Mouse (Mus musculus) limb, embryonic 11.5 days (tissue): ENCODE data around the gene Cep70. TPM values are rescaled to one million over a fixed set of nuclear protein-coding genes. Genes with fewer than 3 reads are reported as not detected.

ENCODE experiments used
- ATAC-seq: fragments of 200-750 bp; cut with Nextera tagmentation; 2 replicates; pipeline ENCODE4 v1.8.0; 2017; ENCODE audit warnings: low read depth; ENCODE audit not compliant: insufficient number of reproducible peaks, low FRiP score, low TSS enrichment
- DNase-seq: peaks from one replicate; pipeline ENCODE4 v3.0.0-alpha.2; 2015; ENCODE audit warnings: low spot score
- H3K27ac ChIP-seq: fragments of 300-500 bp; sonication (generic); replicated peaks from 2 replicates; pipeline ENCODE4 v1.5.1; 2014; ENCODE audit warnings: low read depth, mild to moderate bottlenecking, low read length
- H3K27me3 ChIP-seq: fragments of 300-500 bp; sonication (generic); 2 replicates; pipeline ENCODE4 v1.6.1; 2014; ENCODE audit warnings: mild to moderate bottlenecking, low read length, mixed read lengths; ENCODE audit not compliant: control insufficient read depth, insufficient read depth
- H3K36me3 ChIP-seq: fragments of 300-500 bp; sonication (generic); 2 replicates; pipeline ENCODE4 v1.6.1; 2014; ENCODE audit warnings: mild to moderate bottlenecking, low read length, moderate library complexity, mixed read lengths; ENCODE audit not compliant: control insufficient read depth, insufficient read depth
- H3K4me1 ChIP-seq: fragments of 300-500 bp; sonication (generic); 2 replicates; pipeline ENCODE4 v1.6.1; 2014; ENCODE audit warnings: low read length, mixed read lengths; ENCODE audit not compliant: control insufficient read depth, insufficient read depth
- H3K4me2 ChIP-seq: fragments of 300-500 bp; sonication (generic); 2 replicates; pipeline ENCODE4 v1.6.1; 2014; ENCODE audit warnings: low read depth, mild to moderate bottlenecking, moderate library complexity; ENCODE audit not compliant: severe bottlenecking
- H3K4me3 ChIP-seq: fragments of 300-500 bp; sonication (generic); 2 replicates; pipeline ENCODE4 v1.5.1; 2014; ENCODE audit warnings: low read depth, low read length
- H3K9ac ChIP-seq: fragments of 300-500 bp; sonication (generic); 2 replicates; pipeline ENCODE4 v1.6.1; 2014; ENCODE audit warnings: mild to moderate bottlenecking, low read length
- H3K9me3 ChIP-seq: fragments of 300-500 bp; sonication (generic); 2 replicates; pipeline ENCODE4 v1.6.1; 2016; ENCODE audit warnings: low read length; ENCODE audit not compliant: control insufficient read depth
- WGBS: fragments of 180-500 bp; shearing (Covaris S2); extraction: QIAGEN DNeasy Blood & Tissue Kit; methylation state at CpG from one replicate; pipeline ENCODE4 v1.1.7; 2014; 5-methylcytosine and 5-hydroxymethylcytosine counted together
- polyA plus RNA-seq: library from polyadenylated mRNA; unstranded; fragments of >200 nt; fragmentation: Nextera tagmentation; extraction: Ambion mirVana; gene quantifications from 2 replicates; pipeline ENCODE4 v1.2.1, GENCODE M21; 2014

Cep70 gene
- polyA plus RNA-seq, 1 experiment from 2014 or later = 46.5 TPM

DNA sequence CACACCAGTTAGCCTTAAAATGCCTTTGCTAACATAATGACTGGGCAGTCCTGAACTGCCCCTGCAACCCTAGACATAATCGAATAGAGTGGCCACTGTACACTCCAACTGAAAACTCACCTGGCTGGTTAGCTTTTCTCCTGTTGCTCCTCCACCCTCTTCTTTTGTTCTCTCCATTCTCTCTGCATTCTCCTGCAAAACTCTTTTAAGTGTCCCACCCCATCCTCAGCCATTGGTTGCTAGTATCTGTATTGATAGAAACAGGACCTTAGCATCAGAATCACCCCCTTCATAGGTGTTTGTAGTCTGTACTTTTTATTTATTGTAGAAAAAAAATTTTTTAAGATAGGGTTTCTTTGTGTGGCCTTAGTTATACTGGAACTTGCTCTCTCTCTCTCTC is 13.0 kb downstream of the Cep70 start:
- Histone ChIP-seq H3K27ac (no peak overlapping the region), H3K9ac (no peak overlapping the region), H3K9me3 (no peaks in the 10 kb centered on the region), H3K4me3 (no peak overlapping the region), H3K4me2 (no peak overlapping the region), H3K4me1 (no peaks in the 10 kb centered on the region), H3K27me3 (no peaks in the 10 kb centered on the region), H3K36me3 (no peaks in the 10 kb centered on the region; the same call in 1 of the 2 replicates)
- 90% methylated on average over 1 of the region's 1 CpGs for WGBS
- ATAC-seq (no peak), DNase-seq (no peak)

DNA sequence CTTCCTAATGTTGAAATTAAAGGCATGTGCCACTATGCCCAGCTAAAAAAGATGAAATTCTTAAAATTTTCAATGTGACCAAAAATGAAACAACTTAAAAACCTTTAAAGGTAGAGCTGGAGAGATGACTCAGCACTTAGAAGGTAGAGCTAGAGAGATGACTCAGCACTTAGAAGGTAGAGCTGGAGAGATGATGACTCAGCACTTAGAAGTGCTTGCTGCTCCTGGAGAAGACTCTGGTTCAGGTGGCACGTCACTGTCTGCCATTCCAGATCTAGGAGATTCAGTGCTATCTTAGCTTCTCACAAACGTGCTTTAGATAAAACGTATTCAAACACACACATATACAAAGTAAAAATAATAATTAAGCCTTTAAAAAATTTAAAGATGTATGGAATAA is 13.7 kb downstream of the Cep70 start:
- no peaks in the 10 kb centered on the region for H3K27me3 ChIP-seq
- 94% methylated on average over 3 of the region's 3 CpGs for WGBS
- no peaks in the 10 kb centered on the region for H3K4me1 ChIP-seq
- no peak overlapping the region for H3K4me3 ChIP-seq
- DNase-seq (no peak), ATAC-seq (no peak)
- H3K4me2 ChIP-seq = no peak overlapping the region
- H3K27ac ChIP-seq = no peak overlapping the region
- no peaks in the 10 kb centered on the region; the same call in 1 of the 2 replicates for H3K36me3 ChIP-seq
- H3K9me3 ChIP-seq = no peaks in the 10 kb centered on the region
- no peak overlapping the region for H3K9ac ChIP-seq

DNA sequence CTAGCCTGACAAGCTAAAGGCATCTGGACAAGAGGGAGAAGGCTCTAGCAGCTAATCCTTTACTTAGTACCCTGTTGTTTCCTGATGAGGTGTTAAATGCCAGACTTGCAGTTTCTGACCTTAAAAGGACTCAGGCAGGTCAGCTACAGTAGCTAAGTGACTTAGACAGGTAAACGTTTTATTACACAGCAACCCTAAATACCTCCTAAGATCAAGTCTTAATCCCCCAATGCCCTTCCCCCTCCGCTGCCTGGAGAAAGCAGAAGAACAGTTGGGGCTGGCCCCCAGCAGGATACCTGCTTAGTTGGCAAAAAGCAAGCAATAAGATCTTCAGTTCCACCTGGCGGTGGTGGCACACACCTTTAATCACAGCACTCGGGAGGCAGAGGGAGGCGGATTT is 15.7 kb downstream of the Cep70 start:
- no peaks in the 10 kb centered on the region for H3K9me3 ChIP-seq
- no peak overlapping the region for H3K9ac ChIP-seq
- H3K36me3 ChIP-seq = peaks cover 3% of the 10 kb centered on the region; the same call in 1 of the 2 replicates
- H3K27me3 ChIP-seq = no peaks in the 10 kb centered on the region
- ATAC-seq (no peak), DNase-seq (no peak)
- H3K27ac ChIP-seq = no peak overlapping the region
- no peak overlapping the region for H3K4me3 ChIP-seq
- no peak overlapping the region for H3K4me2 ChIP-seq
- H3K4me1 ChIP-seq = no peaks in the 10 kb centered on the region
- 45% methylated on average over 5 of the region's 5 CpGs for WGBS

DNA sequence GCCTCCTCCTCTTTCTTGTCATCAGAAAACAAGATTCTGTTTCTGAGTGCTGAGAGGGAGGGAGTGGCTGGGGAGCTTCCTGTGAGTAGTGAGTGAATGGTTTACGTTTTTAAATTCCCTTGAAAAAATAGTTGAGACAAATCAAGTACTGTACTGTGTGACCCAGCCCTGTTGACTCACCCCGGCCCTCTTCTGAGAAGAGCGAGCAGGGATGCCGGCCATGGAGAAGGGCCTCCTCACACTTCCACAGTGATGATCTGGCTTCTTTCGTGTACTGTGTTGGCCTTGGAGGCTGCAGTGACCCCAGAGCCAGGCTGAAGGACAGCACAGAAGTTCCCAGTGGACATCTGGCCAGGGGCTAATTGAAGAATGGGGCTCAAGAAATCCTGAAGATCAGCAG is 61.1 kb downstream of the Cep70 start:
- no peaks in the 10 kb centered on the region for H3K4me1 ChIP-seq
- no peaks in the 10 kb centered on the region for H3K27me3 ChIP-seq
- 90% methylated on average over 5 of the region's 5 CpGs for WGBS
- no peaks in the 10 kb centered on the region for H3K9me3 ChIP-seq
- no peak overlapping the region for H3K4me2 ChIP-seq
- peaks cover 5% of the 10 kb centered on the region; the same call in 1 of the 2 replicates for H3K36me3 ChIP-seq
- ATAC-seq (no peak), DNase-seq (no peak)
- no peak overlapping the region for H3K27ac ChIP-seq
- H3K9ac ChIP-seq = no peak overlapping the region
- no peak overlapping the region for H3K4me3 ChIP-seq

DNA sequence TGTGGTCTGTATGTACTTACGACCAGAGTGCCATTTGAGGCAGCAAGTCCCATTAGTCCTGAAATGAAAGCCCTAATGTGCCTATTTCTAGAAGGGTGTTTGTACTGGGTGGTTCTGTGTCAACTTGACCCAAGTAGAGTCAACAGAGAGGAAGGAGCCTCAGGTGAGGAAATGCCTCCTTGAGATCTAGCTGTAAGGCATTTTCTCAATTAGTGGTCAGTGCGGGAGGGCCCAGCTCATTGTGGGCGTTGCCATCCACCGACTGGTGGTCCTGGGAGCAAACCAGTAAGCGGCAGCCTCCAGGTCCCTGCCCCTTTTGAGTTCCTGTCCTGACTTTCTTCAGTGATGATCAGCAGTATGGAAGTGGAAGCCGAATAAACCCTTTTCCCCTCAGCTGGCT is 63.1 kb downstream of the Cep70 start:
- no peak for ATAC-seq
- H3K27ac ChIP-seq = no peak overlapping the region
- DNase-seq = no peak
- WGBS = 79% methylated on average over 6 of the region's 6 CpGs
- H3K36me3 ChIP-seq = peaks cover 5% of the 10 kb centered on the region; the same call in 1 of the 2 replicates
- H3K9me3 ChIP-seq = no peaks in the 10 kb centered on the region
- H3K4me1 ChIP-seq = no peaks in the 10 kb centered on the region
- H3K9ac ChIP-seq = no peak overlapping the region
- no peak overlapping the region for H3K4me2 ChIP-seq
- no peak overlapping the region for H3K4me3 ChIP-seq
- H3K27me3 ChIP-seq = no peaks in the 10 kb centered on the region

DNA sequence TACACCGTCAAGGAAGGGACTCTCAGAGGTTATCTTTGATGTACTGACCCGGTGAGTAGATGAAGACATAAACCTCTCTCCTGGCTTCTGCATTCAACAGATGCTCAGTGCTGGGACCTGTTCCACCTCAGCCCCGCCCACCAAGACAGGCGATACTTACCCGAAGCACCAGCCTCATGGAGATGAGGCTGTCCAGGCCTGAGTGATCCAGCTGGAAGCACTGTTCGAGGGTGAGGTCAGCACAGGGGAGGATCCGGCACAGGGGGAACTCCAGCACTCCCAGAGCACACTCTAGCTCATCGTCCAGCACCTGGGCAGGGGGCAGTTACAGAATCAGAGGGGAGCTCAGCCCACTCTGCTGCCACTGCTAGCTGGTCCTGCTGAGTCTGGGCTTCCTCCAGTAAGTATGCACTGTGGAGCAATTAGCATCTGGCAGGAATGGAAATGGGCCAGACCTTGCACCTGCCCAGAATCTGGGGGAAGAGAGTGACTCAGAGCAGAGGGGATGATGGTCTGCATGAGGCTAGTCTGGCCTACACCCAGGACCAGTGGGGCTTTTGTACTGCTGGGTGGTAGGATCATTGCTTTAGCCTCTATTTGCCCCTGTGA is 76.3 kb downstream of the Cep70 start:
- WGBS = 46% methylated on average over 8 of the region's 8 CpGs
- no peak for DNase-seq
- ATAC-seq = no peak

DNA sequence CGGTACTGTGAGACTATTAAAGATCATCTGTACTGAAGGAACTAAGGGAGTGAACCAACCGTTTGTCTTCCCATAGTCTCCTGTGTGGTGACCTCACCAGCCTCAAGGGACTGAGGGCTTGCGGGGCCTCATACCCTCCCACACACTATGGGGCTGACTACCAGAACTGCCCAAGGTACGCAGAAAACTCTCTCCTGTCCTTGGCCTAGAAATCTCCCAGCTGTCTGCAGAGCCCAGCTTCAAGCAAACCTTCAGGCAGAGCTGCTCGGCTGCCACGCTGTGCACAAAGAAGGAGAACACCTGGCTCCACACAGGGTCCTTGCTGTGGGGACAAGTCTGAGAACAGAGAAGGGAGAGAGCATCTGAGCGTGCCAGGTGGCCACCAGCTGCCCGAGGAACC is 76.8 kb downstream of the Cep70 start:
- Histone ChIP-seq H3K27ac (no peak overlapping the region), H3K27me3 (no peaks in the 10 kb centered on the region), H3K4me2 (no peak overlapping the region), H3K4me3 (no peak overlapping the region), H3K9ac (no peak overlapping the region), H3K4me1 (no peaks in the 10 kb centered on the region), H3K9me3 (no peaks in the 10 kb centered on the region), H3K36me3 (no peaks in the 10 kb centered on the region)
- ATAC-seq (no peak), DNase-seq (no peak)
- 85% methylated on average over 8 of the region's 8 CpGs for WGBS

More for the DNA sequence above, 76.3 kb downstream of the Cep70 start:
- no peak overlapping the region for H3K4me2 ChIP-seq
- H3K9me3 ChIP-seq = no peaks in the 10 kb centered on the region
- H3K9ac ChIP-seq = no peak overlapping the region
- no peak overlapping the region for H3K27ac ChIP-seq
- no peaks in the 10 kb centered on the region for H3K4me1 ChIP-seq
- no peaks in the 10 kb centered on the region for H3K36me3 ChIP-seq
- H3K4me3 ChIP-seq = no peak overlapping the region
- H3K27me3 ChIP-seq = no peaks in the 10 kb centered on the region

DNA sequence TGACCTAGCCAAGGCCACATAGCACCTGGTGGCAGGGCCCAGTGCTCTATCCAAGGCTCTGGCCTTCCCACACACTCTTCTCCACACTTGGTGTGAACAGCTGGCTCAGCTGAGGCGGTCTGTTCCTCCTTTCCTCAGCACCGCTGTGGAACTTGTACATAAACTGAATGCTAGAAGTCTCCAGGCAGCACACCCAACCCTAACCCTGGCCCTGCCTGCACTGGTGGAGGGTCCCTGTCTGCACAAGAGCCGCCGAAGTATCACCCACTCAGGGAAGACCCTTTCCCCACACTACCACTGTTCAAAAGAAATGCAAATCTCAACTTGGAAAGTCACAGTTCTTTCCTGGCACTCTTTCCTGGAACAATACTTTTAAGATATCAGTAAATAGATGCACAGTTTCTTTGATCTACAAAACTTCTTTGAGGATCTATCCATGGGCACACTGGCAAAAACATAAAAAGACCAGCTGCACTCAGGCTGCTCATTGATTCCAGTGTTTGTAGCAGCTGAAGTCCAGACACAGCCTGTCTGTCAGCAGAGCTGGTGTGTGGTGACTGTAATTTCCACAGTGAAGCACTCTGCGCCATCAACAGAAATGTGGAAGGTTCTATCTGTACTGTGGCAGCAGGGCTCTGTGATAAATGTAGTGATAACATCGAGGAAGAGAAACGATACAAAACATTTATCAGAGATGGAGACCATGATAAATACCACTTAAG is 82.2 kb downstream of the Cep70 start:
- ATAC-seq (no peak), DNase-seq (no peak)
- Histone ChIP-seq H3K9ac (no peak overlapping the region), H3K27ac (no peak overlapping the region), H3K36me3 (no peaks in the 10 kb centered on the region), H3K4me3 (no peak overlapping the region), H3K27me3 (no peaks in the 10 kb centered on the region), H3K9me3 (no peaks in the 10 kb centered on the region), H3K4me1 (no peaks in the 10 kb centered on the region), H3K4me2 (no peak overlapping the region)
- WGBS = 91% methylated on average over 7 of the region's 7 CpGs
